Mouse (Mus musculus): ENCODE results near the gene Pkhd1. TPM values are rescaled to one million over a fixed set of nuclear protein-coding genes. Genes with fewer than 3 reads are reported as not detected.
"Not testable (repeated sequence)": the region's sequence is repeated elsewhere in the genome, so short reads cannot be mapped to it uniquely, and the experiment has no call there.

Gene Pkhd1
- polyA plus RNA-seq, 1 experiment from 2014 or later = not detected

DNA sequence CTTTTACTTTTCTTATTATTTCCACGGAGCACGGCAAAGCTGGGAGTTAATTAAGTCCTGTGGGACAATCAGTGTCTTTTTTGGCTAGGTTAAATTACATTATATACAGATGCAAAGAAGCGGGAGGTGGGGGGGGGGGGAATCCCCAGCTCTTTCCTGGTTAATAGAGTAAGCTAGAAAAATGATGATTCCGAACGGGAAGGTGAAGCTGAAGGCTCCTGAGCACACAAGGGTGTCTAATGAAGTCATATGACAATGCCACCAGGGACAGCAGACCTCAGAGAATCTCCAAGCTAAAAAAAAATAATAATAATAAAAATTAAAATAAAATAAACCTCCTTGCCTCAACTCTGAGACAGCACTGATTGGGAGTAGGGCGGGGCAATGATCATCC, 139.6 kb downstream of the Pkhd1 start:
- Histone ChIP-seq H3K9ac (peak overlapping the region; percentile 65), H3K4me1 (peaks cover 5% of the 10 kb centered on the region; the same call in 1 of the 2 replicates), H3K27ac (peak overlapping the region; percentile 37; the same call in 1 of the 2 replicates), H3K9me3 (replicated peaks) (no peaks in the 10 kb centered on the region), H3K4me2 (peak overlapping the region; percentile 74), H3K36me3 (ENCODE audit: poor library complexity, severe bottlenecking) (no peaks in the 10 kb centered on the region), H3K4me3 (peak overlapping the region; percentile 43), H3K27me3 (no peaks in the 10 kb centered on the region)
- peak; percentile 71 for ATAC-seq
- 23% methylated on average over 6 of the region's 6 CpGs for WGBS

DNA sequence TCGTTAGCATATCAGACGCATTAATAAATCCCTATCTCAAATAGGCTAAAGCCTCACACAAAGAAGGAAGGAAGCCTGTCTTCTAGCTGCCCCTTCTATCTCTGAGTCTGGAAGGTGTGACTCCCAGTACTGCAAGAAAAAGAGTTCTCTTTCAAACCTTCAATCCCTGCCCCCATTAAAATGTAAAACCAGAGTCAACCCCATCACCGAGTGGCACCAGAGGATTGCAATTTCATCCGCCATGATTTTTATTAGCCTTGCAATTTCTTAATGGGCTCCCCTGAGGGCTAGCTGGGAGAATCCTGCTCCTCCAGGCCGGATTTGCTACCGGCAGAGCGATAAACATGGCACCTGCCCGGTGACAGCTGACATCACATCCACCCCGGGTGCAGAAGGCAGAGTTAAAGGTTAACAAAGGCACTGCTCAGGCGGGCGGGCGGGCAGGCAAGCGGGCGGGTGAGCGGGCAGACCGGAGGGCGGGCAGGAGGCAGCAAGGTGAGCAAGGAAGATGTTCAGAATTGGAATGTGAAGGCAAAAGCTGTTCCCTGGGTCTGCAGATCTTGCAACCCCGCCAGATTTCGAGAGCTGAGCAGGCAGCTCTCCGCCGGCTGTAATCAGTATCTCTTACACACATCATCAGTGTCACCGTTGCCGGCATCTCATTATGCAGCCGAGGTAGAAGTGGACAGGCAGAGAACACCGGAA, 140.2 kb downstream of the Pkhd1 start:
- ATAC-seq = peak; percentile 84
- Histone ChIP-seq H3K27me3 (no peaks in the 10 kb centered on the region), H3K4me2 (peak overlapping the region; percentile 74), H3K36me3 (ENCODE audit: poor library complexity, severe bottlenecking) (no peaks in the 10 kb centered on the region), H3K9ac (peak overlapping the region; percentile 65), H3K27ac (peak overlapping the region; percentile 37; the same call in 1 of the 2 replicates), H3K4me3 (peak overlapping the region; percentile 43), H3K4me1 (peaks cover 5% of the 10 kb centered on the region; the same call in 1 of the 2 replicates), H3K9me3 (replicated peaks) (no peaks in the 10 kb centered on the region)
- WGBS = 4% methylated on average over 25 of the region's 25 CpGs

- H3K9me3 ChIP-seq (replicated peaks) = no peaks in the 10 kb centered on the region
- no peak overlapping the region for H3K4me3 ChIP-seq
- ATAC-seq = no peak
- no peak overlapping the region for H3K27ac ChIP-seq
- H3K9ac ChIP-seq = no peak overlapping the region
- H3K36me3 ChIP-seq (ENCODE audit: poor library complexity, severe bottlenecking) = no peaks in the 10 kb centered on the region
- no peaks in the 10 kb centered on the region for H3K27me3 ChIP-seq
- WGBS = 74% methylated on average over 11 of the region's 11 CpGs
- H3K4me2 ChIP-seq = no peak overlapping the region
- H3K4me1 ChIP-seq = no peaks in the 10 kb centered on the region
Measured at GRCm38 (mm10) chr1:20470770-20471169, 147.1 kb downstream of the Pkhd1 start.

DNA sequence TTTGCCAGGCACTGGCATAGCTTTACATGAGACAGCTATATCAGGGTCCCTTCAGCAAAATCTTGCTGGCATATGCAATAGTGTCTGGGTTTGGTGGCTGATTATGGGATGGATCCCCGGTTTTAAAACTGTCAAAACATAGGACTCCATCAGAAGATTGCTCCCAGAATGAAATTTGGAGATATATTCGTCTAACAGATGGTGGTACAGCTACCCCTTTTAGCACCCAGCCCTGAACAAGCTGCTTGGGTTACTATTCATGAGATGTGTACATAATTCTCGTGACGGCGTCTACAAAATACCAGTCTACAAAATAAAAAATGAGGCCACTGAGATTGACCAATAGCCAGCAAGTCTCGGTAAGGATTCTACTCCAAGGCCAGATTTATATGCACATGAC, 147.5 kb downstream of the Pkhd1 start:
- Histone ChIP-seq H3K4me3 (no peak overlapping the region), H3K9me3 (replicated peaks) (no peaks in the 10 kb centered on the region), H3K36me3 (ENCODE audit: poor library complexity, severe bottlenecking) (no peaks in the 10 kb centered on the region), H3K9ac (no peak overlapping the region), H3K27me3 (no peaks in the 10 kb centered on the region), H3K4me2 (no peak overlapping the region), H3K27ac (no peak overlapping the region), H3K4me1 (no peaks in the 10 kb centered on the region)
- WGBS = 82% methylated on average over 6 of the region's 6 CpGs
- ATAC-seq = peak; percentile 65; the same call in 1 of the 2 replicates

GRCm38 (mm10) chr1:20466481-20466880, 151.4 kb downstream of the Pkhd1 start:
- Histone ChIP-seq H3K27me3 (no peaks in the 10 kb centered on the region), H3K9ac (no peak overlapping the region), H3K27ac (no peak overlapping the region), H3K36me3 (ENCODE audit: poor library complexity, severe bottlenecking) (no peaks in the 10 kb centered on the region), H3K4me3 (no peak overlapping the region), H3K4me1 (no peaks in the 10 kb centered on the region), H3K4me2 (no peak overlapping the region), H3K9me3 (replicated peaks) (no peaks in the 10 kb centered on the region)
- no peak for ATAC-seq
- 52% methylated on average over 4 of the region's 4 CpGs for whole genome bisulfite sequencing

- Histone ChIP-seq H3K4me3 (no peak overlapping the region), H3K27me3 (no peaks in the 10 kb centered on the region), H3K27ac (no peak overlapping the region), H3K4me2 (no peak overlapping the region), H3K9ac (no peak overlapping the region), H3K4me1 (no peaks in the 10 kb centered on the region), H3K36me3 (ENCODE audit: poor library complexity, severe bottlenecking) (no peaks in the 10 kb centered on the region), H3K9me3 (replicated peaks) (no peaks in the 10 kb centered on the region)
- WGBS = 86% methylated on average over 1 of the region's 1 CpGs
- no peak for ATAC-seq
Measured at GRCm38 (mm10) chr1:20454621-20455020, 163.2 kb downstream of the Pkhd1 start.

DNA sequence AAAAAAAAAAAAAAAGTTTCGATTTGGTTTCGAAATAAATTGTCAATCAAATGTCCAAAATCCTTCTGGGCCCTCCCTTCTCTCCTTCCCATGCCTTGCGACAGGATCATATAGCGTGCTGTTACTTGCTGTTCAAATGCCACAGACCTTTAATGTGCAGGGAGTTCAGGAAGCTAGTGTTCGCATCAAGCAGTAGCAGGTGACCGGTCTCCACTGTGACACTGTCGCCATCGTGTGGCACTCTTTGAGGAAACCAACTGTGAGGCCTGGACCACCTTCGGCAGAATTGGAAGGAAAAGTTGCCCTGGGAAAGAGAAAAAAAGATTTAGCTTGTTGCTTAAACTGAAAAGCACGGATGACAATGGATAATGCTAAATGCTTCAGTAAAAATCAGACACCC, 167.8 kb downstream of the Pkhd1 start:
- peak; percentile 85 for ATAC-seq
- H3K9ac ChIP-seq = no peak overlapping the region
- no peaks in the 10 kb centered on the region for H3K27me3 ChIP-seq
- H3K4me1 ChIP-seq = no peaks in the 10 kb centered on the region
- H3K4me2 ChIP-seq = no peak overlapping the region
- WGBS = 19% methylated on average over 10 of the region's 10 CpGs
- H3K27ac ChIP-seq = no peak overlapping the region
- H3K9me3 ChIP-seq (replicated peaks) = no peaks in the 10 kb centered on the region
- H3K36me3 ChIP-seq (ENCODE audit: poor library complexity, severe bottlenecking) = no peaks in the 10 kb centered on the region
- no peak overlapping the region for H3K4me3 ChIP-seq

- not testable (repeated sequence) for ATAC-seq; H3K27me3 ChIP-seq; H3K9ac ChIP-seq; H3K36me3 ChIP-seq (ENCODE audit: poor library complexity, severe bottlenecking); H3K4me3 ChIP-seq; H3K4me2 ChIP-seq; H3K9me3 ChIP-seq (replicated peaks); H3K27ac ChIP-seq; H3K4me1 ChIP-seq
- 92% methylated on average over 16 of the region's 16 CpGs for WGBS
Measured at GRCm38 (mm10) chr1:20432026-20432425, 185.8 kb downstream of the Pkhd1 start.

DNA sequence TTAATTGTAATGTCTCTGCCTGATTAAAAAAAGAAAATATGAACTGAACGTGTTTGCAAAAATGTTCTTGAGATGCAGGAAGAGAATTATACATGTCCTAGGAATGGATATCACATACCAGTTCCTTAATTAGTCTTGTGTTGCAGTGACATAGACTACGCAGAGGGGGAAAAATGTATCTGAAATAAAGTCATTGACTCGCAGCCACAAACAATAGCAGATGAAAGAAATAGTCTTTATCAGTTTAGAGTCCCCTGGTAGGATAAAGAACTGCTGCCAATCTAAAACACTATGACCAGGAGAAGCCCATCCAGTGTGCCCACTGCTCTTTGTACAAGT, 188.8 kb downstream of the Pkhd1 start:
- Histone ChIP-seq H3K9ac (no peak overlapping the region), H3K4me2 (no peak overlapping the region), H3K4me3 (no peak overlapping the region), H3K4me1 (no peaks in the 10 kb centered on the region; the same call in 1 of the 2 replicates), H3K9me3 (replicated peaks) (no peaks in the 10 kb centered on the region), H3K27ac (no peak overlapping the region), H3K27me3 (no peaks in the 10 kb centered on the region), H3K36me3 (ENCODE audit: poor library complexity, severe bottlenecking) (no peaks in the 10 kb centered on the region)
- ATAC-seq = no peak
- 68% methylated on average over 3 of the region's 3 CpGs for WGBS

DNA sequence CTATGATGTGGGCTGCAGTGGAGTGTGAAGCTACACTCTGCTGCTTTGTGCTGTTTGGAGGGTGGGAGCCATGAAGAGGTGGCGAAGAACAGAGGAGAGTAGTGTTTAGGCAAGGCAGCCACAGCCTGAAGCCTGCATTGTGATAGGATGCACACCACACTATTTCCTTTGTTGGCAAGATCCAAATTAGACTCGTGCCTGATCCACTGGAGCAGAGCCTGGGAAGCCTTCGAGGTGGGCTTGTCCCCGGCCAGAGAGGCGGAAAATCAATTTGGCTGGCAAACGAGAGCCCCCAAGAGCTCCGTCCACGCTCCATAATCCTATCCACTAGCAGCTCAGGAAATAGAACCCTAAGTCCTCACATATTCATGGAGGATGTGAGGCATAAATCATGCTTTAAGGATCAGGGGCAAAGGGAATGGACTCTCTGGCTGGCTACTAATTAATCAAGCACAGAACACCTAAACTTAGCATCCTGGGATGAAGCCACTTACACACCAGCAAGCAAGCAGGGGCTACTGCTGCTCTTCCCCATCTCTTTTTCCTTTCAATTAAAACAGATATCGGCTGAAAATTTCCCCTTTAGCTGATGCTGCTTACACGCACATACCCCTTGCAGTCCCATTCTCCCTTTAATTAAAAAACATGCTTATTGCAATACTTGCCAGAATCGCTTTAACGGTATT, 189.4 kb downstream of the Pkhd1 start:
- ATAC-seq = peak; percentile 99
- H3K4me3 ChIP-seq = no peak overlapping the region
- no peak overlapping the region for H3K27ac ChIP-seq
- no peaks in the 10 kb centered on the region for H3K27me3 ChIP-seq
- 27% methylated on average over 12 of the region's 12 CpGs for WGBS
- H3K9ac ChIP-seq = 0 out of 2 replicates have a peak overlapping the region, but pooled peaks have one; percentile 1
- H3K4me2 ChIP-seq = peak overlapping the region; percentile 33
- no peaks in the 10 kb centered on the region for H3K36me3 ChIP-seq (ENCODE audit: poor library complexity, severe bottlenecking)
- H3K9me3 ChIP-seq (replicated peaks) = no peaks in the 10 kb centered on the region
- no peaks in the 10 kb centered on the region; the same call in 1 of the 2 replicates for H3K4me1 ChIP-seq

DNA sequence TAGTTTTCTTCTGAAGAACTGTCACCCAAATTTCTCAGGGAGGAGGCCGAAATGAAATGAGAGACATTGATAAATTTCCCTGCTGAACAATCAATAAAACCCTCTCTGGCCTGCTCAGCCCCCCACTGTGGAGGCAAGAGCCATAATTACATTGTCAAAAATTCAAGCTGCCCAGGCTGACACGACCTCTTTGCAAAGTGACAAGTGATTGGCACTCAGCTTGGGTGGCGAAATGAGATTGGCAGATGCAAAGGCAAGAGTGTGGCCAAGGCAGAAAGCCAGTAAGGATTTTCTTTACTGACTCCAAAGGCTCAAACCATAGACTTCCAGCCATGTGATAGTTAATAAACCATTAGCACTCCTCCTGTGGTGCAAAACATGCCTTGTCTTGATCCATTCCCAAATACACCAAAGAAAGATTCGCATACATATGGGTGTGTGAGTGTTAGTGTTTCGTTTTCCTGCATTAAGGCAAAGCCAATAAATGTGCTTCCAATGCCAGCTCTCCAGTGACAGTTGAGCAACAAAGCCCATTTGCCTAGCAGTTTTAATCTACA, 208.4 kb downstream of the Pkhd1 start:
- WGBS = 54% methylated on average over 5 of the region's 5 CpGs
- Histone ChIP-seq H3K27ac (no peak overlapping the region), H3K4me3 (no peak overlapping the region), H3K4me2 (no peak overlapping the region), H3K27me3 (no peaks in the 10 kb centered on the region), H3K9me3 (replicated peaks) (no peaks in the 10 kb centered on the region), H3K36me3 (ENCODE audit: poor library complexity, severe bottlenecking) (no peaks in the 10 kb centered on the region), H3K9ac (no peak overlapping the region), H3K4me1 (0 out of 2 replicates have a peak, but pooled peaks cover 2% of the 10 kb centered on the region)
- peak; percentile 53; the same call in 1 of the 2 replicates for ATAC-seq

DNA sequence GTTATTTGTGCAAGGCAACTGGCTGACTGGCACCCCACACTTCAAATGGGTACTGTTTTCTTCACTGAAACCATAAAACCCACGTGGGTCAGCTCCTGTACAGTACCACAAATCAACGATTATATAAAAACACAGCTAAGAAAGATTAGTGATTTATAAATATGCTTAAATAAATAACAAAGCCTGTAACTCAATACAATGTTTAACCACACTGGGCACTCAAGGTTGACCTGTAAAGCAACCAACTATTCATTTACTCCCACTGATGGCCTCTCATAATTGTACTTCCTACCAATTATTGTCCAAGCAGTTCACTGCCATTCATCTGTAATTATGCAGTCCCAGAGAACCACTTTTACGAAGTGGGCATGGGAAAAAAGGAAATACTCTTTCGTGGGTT, 219.5 kb downstream of the Pkhd1 start:
- no peak overlapping the region for H3K4me3 ChIP-seq
- no peak overlapping the region for H3K27ac ChIP-seq
- no peak overlapping the region for H3K9ac ChIP-seq
- H3K4me1 ChIP-seq = no peaks in the 10 kb centered on the region
- H3K36me3 ChIP-seq (ENCODE audit: poor library complexity, severe bottlenecking) = no peaks in the 10 kb centered on the region
- 61% methylated on average over 4 of the region's 4 CpGs for WGBS
- H3K9me3 ChIP-seq (replicated peaks) = no peaks in the 10 kb centered on the region
- no peaks in the 10 kb centered on the region for H3K27me3 ChIP-seq
- H3K4me2 ChIP-seq = no peak overlapping the region
- no peak for ATAC-seq

Data from forebrain, embryonic 13.5 days (tissue).